Mouse (Mus musculus): ENCODE data around the gene B3galt2. TPM values are rescaled to one million over a fixed set of nuclear protein-coding genes. Genes with fewer than 3 reads are reported as not detected.

Gene B3galt2
- polyA plus RNA-seq (2015; fragmentation: Nextera tagmentation; extraction: Ambion mirVana): 3.8 and 4.9 TPM in 2 replicates

DNA sequence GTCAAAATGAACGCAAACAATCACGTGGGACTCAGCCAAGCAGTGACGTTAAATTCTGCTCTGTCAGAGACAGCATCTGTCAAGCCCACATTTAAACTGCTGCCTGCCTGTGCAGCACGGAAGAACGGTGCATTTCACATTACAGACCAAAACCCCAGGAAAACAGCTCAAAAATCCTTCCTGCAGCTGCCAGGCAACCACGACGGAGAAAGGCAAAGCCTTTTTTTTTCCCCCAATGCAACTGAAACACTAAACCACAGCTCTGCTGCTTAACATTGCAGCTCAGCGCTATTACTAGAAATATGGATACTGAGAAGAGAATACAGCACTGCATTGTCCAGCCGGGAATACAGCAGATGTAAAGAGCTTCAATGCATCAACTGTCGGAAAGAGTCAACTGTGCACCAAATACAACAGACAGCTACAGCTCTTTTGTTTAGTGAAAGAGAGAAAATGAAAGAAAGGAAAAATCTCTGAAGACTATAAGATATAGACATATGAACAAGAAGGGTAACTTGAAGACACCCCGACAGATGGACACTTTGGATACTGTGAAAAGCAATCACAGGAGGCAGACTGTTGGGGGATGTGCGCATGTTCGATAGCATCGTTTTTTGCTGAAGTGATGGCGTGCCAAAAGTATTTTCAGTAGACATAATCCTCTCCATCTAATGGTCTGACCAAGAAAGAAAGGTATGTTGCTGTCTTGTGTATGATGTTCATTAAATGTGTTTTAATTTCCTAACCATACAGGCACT is at the start of gene B3galt2:
B3galt2 (plus strand) TSS at position 15 of the 758 bp plus-strand sequence.
- H3K9ac ChIP-seq: peak within 1 kb of the TSS; percentile 81

DNA sequence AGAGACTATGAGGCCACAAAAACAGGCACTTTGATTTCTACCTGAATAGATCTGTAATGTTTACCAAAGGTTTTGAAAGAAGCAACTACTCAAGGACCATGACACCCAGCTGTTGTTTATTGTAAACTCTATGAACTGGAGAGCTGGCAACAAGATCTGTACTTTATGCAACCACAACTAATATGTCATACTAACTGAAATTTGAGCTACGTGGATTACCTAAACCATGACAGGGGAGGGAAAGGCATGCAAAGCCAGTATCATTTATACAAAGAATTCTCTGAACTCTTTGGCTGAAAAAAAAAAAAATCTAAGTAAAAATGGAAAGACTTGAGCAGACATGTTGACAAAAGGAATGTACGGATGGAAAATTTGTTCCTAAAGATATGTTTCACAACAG is 43.6 kb upstream of the B3galt2 start:
- no peaks in the 10 kb centered on the region for H3K36me3 ChIP-seq
- 93% methylated on average over 2 of the region's 2 CpGs for WGBS

More for the DNA sequence above, at the start of gene B3galt2:
- Histone ChIP-seq H3K4me3 (peak within 1 kb of the TSS; percentile 50), H3K4me2 (peak within 1 kb of the TSS; percentile 56), H3K27ac (replicated peaks) (peak within 1 kb of the TSS; percentile 96), H3K9me3 (no peaks in the 10 kb centered on the region), H3K27me3 (no peaks in the 10 kb centered on the region), H3K36me3 (no peaks in the 10 kb centered on the region), H3K4me1 (replicated peaks) (peaks cover 17% of the 10 kb centered on the region; the same call in 1 of the 2 replicates)
- peak; percentile 94 for ATAC-seq (ENCODE audit: low read depth)
- 21% methylated on average over 15 of the region's 15 CpGs for WGBS

DNA sequence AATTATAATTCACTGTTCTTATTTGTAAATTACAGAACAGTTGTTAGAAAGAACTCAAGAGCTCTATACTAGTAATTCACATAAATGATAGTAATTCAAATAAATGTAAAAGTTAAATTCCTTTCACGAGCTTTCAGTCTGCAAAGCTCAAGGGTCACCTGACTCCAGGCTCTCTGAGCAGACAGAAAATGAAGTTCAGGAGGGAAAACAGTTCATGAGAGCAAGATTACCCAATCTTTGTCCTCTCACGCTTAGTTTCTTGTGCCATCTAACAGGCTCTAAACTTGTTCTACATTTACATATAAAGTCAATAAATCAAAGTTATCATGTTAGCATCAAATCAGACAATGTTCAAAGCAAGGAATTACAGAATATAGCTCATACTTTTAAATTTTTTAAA is 31.6 kb upstream of the B3galt2 start:
- Histone ChIP-seq H3K27ac (replicated peaks) (no peak overlapping the region), H3K4me1 (replicated peaks) (no peaks in the 10 kb centered on the region), H3K9ac (no peak overlapping the region), H3K4me3 (no peak overlapping the region), H3K9me3 (no peaks in the 10 kb centered on the region), H3K36me3 (peaks cover 17% of the 10 kb centered on the region), H3K4me2 (no peak overlapping the region), H3K27me3 (no peaks in the 10 kb centered on the region)
- WGBS: 90% methylated on average over 2 of the region's 2 CpGs
- ATAC-seq (ENCODE audit: low read depth): no peak

More for the DNA sequence above, 43.6 kb upstream of the B3galt2 start:
- Histone ChIP-seq H3K9me3 (no peaks in the 10 kb centered on the region), H3K4me1 (replicated peaks) (no peaks in the 10 kb centered on the region), H3K4me3 (no peak overlapping the region), H3K27me3 (no peaks in the 10 kb centered on the region), H3K4me2 (no peak overlapping the region), H3K27ac (replicated peaks) (no peak overlapping the region), H3K9ac (no peak overlapping the region)
- no peak for ATAC-seq (ENCODE audit: low read depth)

DNA sequence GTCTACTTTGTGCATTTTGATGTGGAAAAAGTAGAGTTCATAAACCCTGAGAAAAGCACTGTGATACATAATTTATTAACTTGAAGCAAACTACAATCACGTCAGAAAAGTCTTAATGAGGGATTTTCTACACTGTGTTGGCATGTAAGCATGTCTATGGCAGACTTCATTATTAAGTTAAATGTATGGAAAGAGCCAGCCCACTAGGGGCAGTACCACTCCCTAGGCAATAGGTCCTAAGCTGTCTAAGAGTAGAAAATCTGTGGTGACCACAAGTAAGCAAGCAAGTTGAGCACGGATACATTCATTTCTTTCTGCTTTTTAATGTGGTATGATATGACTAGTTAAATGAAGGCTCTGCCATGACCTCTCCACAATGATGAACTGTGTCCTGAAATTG is 27.6 kb upstream of the B3galt2 start:
- Histone ChIP-seq H3K9ac (no peak overlapping the region), H3K4me3 (no peak overlapping the region), H3K36me3 (peaks cover 25% of the 10 kb centered on the region), H3K27me3 (no peaks in the 10 kb centered on the region), H3K27ac (replicated peaks) (no peak overlapping the region), H3K9me3 (no peaks in the 10 kb centered on the region), H3K4me2 (no peak overlapping the region), H3K4me1 (replicated peaks) (no peaks in the 10 kb centered on the region)
- ATAC-seq (ENCODE audit: low read depth): no peak
- 93% methylated on average over 2 of the region's 2 CpGs for WGBS

DNA sequence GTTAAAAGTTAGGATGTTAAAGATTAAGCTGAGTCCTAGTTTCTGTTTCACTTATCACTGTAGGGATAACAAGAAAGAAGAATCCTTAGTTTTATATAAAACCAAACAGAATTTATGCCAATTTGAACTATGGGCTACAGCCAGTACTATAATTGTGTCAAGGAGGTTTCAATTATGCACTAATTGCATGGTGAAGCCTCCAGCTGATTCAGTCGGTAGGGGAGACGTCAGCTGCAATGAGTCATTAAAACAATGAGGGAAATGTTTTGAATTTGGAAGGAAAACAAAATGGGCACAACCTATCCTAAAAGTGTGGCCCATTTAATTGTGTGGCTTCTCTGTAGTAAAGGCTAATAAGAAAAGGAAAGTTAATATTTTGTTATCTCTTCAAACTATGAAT is 20.7 kb upstream of the B3galt2 start:
- ATAC-seq (ENCODE audit: low read depth): no peak
- Histone ChIP-seq H3K27ac (replicated peaks) (no peak overlapping the region), H3K4me3 (no peak overlapping the region), H3K27me3 (no peaks in the 10 kb centered on the region), H3K4me1 (replicated peaks) (no peaks in the 10 kb centered on the region), H3K9me3 (no peaks in the 10 kb centered on the region), H3K4me2 (no peak overlapping the region), H3K36me3 (peaks cover 11% of the 10 kb centered on the region; the same call in 1 of the 2 replicates), H3K9ac (no peak overlapping the region)
- 26% methylated on average over 2 of the region's 2 CpGs for WGBS

DNA sequence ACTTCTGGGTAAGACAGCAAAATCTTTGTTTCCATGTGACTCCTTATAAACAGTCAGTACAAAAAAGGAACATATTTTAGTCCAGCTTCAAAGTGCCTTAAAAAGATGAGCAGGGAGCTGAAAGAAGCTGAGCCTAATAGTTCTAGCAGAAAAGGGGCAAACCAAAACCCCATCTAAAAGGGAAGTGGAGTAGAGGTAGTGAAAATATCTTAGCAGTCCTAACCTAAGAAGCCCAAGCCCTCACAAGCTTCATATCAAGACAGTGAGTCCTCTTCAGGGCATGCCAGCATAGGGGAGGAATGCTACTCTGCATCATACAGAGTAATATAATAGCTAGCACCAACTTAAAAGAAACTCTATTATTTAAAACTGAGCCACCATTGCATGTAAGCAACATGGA is 18.5 kb upstream of the B3galt2 start:
- Histone ChIP-seq H3K9me3 (no peaks in the 10 kb centered on the region), H3K36me3 (peaks cover 21% of the 10 kb centered on the region), H3K27ac (replicated peaks) (no peak overlapping the region), H3K4me3 (no peak overlapping the region), H3K27me3 (no peaks in the 10 kb centered on the region), H3K9ac (no peak overlapping the region), H3K4me1 (replicated peaks) (no peaks in the 10 kb centered on the region), H3K4me2 (no peak overlapping the region)
- ATAC-seq (ENCODE audit: low read depth): no peak

DNA sequence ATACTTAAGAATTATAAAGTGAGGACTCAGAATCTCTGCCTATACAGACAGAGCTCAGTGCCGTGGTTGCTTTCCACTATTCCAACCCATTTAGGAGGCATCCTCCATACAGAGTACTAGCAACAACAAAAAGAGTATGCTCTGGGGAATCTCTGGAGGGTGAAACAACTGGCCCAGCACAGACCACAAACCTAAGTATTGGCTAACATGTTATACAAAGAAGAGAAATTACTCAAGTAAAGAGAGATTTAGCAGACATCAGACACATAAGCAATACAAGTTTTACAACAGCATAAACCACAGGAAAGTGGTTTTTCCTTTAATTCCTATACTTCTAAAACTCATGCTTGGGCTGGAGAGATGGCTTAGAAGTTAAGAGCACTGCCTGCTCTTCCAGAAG is 17.8 kb upstream of the B3galt2 start:
- Histone ChIP-seq H3K27me3 (no peaks in the 10 kb centered on the region), H3K9ac (no peak overlapping the region), H3K36me3 (peaks cover 20% of the 10 kb centered on the region), H3K4me2 (no peak overlapping the region), H3K4me1 (replicated peaks) (no peaks in the 10 kb centered on the region), H3K27ac (replicated peaks) (no peak overlapping the region), H3K9me3 (no peaks in the 10 kb centered on the region), H3K4me3 (no peak overlapping the region)
- WGBS: 86% methylated on average over 1 of the region's 1 CpGs
- no peak for ATAC-seq (ENCODE audit: low read depth)

DNA sequence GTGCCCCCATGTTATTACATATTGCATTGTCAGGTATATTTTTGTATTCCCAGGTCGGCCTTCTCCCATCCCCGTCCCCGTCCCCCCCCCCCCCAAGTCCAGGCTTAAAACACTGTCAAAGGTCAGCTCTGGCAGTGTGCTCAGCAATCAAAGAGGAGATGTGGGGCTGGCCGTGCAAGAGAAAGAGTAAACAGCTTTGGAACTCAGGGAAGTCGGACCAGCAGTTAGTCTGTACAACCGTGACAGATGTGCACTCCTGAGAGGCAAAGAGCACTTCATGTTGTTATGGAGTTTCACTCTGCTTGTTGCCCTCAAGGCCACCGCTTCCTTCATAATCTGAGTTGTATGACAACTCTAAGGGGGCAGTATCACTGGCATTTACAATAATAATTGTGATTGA is 9.1 kb upstream of the B3galt2 start:
- Histone ChIP-seq H3K36me3 (peaks cover 7% of the 10 kb centered on the region), H3K4me3 (no peak overlapping the region), H3K9me3 (no peaks in the 10 kb centered on the region), H3K4me2 (no peak overlapping the region), H3K27me3 (no peaks in the 10 kb centered on the region), H3K4me1 (replicated peaks) (no peaks in the 10 kb centered on the region), H3K27ac (replicated peaks) (no peak overlapping the region), H3K9ac (no peak overlapping the region)
- ATAC-seq (ENCODE audit: low read depth): no peak
- 64% methylated on average over 7 of the region's 7 CpGs for WGBS

DNA sequence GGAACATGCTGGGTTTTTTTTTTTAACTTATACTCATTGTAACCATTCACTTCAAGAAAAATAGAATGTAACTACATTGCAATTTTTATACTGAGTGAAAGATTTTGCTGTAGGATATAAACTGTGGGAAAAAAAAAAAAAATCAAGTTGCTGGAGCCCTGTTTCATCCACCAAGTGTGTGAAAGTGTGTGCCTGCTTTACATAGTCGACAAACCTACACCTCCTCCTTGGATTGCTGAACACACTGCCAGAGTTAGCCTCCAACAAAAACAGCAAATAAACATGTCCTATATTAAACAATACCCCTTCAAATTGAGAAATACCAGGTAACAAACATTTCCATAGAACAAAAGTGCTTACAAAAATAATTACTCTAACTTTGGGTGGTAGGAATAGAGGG is 8.1 kb upstream of the B3galt2 start:
- Histone ChIP-seq H3K4me3 (no peak overlapping the region), H3K9ac (no peak overlapping the region), H3K27me3 (no peaks in the 10 kb centered on the region), H3K27ac (replicated peaks) (no peak overlapping the region), H3K9me3 (no peaks in the 10 kb centered on the region), H3K4me1 (replicated peaks) (no peaks in the 10 kb centered on the region), H3K36me3 (no peaks in the 10 kb centered on the region), H3K4me2 (no peak overlapping the region)
- no peak for ATAC-seq (ENCODE audit: low read depth)
- WGBS: 85% methylated on average over 1 of the region's 1 CpGs

DNA sequence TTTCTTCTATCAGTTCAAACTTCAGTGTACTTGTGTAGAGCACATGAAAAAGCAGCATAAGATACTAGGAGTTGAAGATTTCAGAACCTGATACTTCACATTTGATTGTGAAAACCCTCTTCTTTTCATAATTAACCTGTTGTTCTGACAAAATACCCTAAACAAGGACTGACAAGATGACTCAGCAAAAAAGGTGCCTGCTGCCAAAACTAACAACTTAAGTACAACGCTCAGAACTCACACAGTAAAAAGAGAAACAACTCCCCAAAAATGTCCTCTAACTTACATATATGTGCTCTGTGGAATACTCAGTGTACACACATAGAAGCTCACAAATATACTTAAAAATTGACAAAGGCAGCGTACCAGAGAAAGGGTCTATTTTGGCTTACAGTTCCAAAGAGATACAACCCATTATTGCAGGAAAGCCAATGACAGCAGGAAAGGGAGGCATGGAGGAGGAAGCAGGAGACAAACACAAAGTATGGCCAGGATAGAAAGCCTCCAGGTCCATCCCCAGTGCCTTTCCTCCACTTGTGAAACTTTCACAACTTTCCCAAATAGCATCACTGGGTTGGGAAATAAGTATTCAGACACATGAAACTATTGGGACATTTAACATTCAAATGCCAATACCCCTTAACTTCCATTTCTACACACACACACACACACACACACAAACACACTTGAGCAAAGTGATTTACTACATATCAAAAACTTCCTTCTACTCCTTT is 7.4 kb upstream of the B3galt2 start:
- 87% methylated on average over 2 of the region's 2 CpGs for WGBS
- Histone ChIP-seq H3K27ac (replicated peaks) (no peak overlapping the region), H3K4me3 (no peak overlapping the region), H3K4me1 (replicated peaks) (no peaks in the 10 kb centered on the region), H3K9me3 (no peaks in the 10 kb centered on the region), H3K4me2 (no peak overlapping the region), H3K27me3 (no peaks in the 10 kb centered on the region), H3K36me3 (no peaks in the 10 kb centered on the region), H3K9ac (no peak overlapping the region)
- no peak for ATAC-seq (ENCODE audit: low read depth)

DNA sequence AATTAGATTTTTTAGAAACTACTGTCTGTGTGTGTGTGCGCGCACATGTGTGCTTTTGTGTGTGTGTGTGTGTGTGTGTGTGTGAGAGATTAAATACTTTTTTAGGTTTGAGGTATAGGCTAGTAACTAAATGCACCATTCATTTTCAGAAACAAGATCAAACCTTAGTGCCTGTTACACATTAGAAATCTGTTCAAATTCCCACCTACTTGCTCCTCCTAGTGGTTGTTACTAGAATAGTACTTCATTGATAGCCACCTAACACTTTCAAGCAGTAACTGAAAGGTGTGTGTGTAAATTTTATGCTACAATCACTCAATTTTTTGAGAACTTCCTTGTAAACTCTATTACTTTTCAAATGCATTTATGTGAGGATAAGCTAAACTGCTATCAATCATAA is 3.8 kb downstream of the B3galt2 start:
- no peaks in the 10 kb centered on the region; the same call in 1 of the 2 replicates for H3K36me3 ChIP-seq
- H3K27ac ChIP-seq (replicated peaks): no peak overlapping the region
- peaks cover 22% of the 10 kb centered on the region; the same call in 1 of the 2 replicates for H3K4me1 ChIP-seq (replicated peaks)
- no peaks in the 10 kb centered on the region for H3K27me3 ChIP-seq
- no peak overlapping the region for H3K9ac ChIP-seq
- peak overlapping the region; percentile 26 for H3K4me3 ChIP-seq
- ATAC-seq (ENCODE audit: low read depth): no peak
- WGBS: 91% methylated on average over 2 of the region's 2 CpGs
- H3K9me3 ChIP-seq: no peaks in the 10 kb centered on the region
- H3K4me2 ChIP-seq: peak overlapping the region; percentile 40

DNA sequence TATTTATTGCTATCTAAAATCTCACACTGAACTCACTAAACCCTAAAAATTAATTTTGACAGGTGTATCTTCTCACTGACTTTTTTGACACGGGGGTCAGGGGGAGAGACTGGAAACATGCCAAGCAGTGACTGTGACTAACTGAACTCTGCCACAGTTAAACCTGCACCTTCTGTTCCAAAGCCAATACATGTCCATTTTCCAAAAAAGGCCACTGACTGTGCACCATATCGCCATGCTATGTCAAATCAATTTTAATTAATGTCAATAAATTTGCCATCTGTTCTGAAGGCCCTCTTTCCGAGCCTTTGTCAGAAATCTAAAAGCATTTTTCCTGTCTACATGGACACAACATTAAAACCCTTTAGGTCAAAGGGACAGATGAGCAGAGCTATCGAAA is 4.9 kb downstream of the B3galt2 start:
- WGBS: 46% methylated on average over 4 of the region's 4 CpGs
- Histone ChIP-seq H3K4me3 (peak overlapping the region; percentile 14), H3K27me3 (no peaks in the 10 kb centered on the region), H3K36me3 (peaks cover 5% of the 10 kb centered on the region), H3K4me1 (replicated peaks) (peaks cover 19% of the 10 kb centered on the region; the same call in 1 of the 2 replicates), H3K4me2 (peak overlapping the region; percentile 45), H3K27ac (replicated peaks) (no peak overlapping the region), H3K9ac (0 out of 2 replicates have a peak overlapping the region, but pooled peaks have one; percentile 17), H3K9me3 (no peaks in the 10 kb centered on the region)
- ATAC-seq (ENCODE audit: low read depth): no peak

Data from neural tube, embryonic 13.5 days (tissue).